Mouse (Mus musculus): ENCODE data around the gene Spata7. TPM values are rescaled to one million over a fixed set of nuclear protein-coding genes. Genes with fewer than 3 reads are reported as not detected.

Spata7 gene
- polyA plus RNA-seq, 1 experiment from 2014 or later, result 35.9 TPM

- Histone ChIP-seq H3K9ac (ENCODE audit: low read depth, low read length) (no peak overlapping the region), H3K4me1 (ENCODE audit: control insufficient read depth, insufficient read depth, low read depth, low read length) (no peaks in the 10 kb centered on the region), H3K4me3 (ENCODE audit: low read length) (no peak overlapping the region), H3K36me3 (ENCODE audit: control insufficient read depth, insufficient read depth, low read length) (no peaks in the 10 kb centered on the region), H3K27ac (ENCODE audit: low read depth, low read length) (no peak overlapping the region), H3K9me3 (ENCODE audit: control insufficient read depth, low read length) (no peaks in the 10 kb centered on the region), H3K27me3 (replicated peaks; ENCODE audit: control insufficient read depth, insufficient read depth, low read length) (no peaks in the 10 kb centered on the region), H3K4me2 (ENCODE audit: low read length) (no peak overlapping the region)
- WGBS, result 38% methylated on average over 11 of the region's 11 CpGs
- no peak for ATAC-seq
These were observed 86.8 kb downstream of the Spata7 start for GRCm38 (mm10) chr12:98714757-98715156.

GRCm38 (mm10) chr12:98716142-98716541, 88.2 kb downstream of the Spata7 start:
- peaks cover 8% of the 10 kb centered on the region for H3K4me1 ChIP-seq (ENCODE audit: control insufficient read depth, insufficient read depth, low read depth, low read length)
- 93% methylated on average over 2 of the region's 2 CpGs for WGBS
- ATAC-seq, result no peak

More at GRCm38 (mm10) chr12:98716142-98716541, 88.2 kb downstream of the Spata7 start:
- no peaks in the 10 kb centered on the region for H3K9me3 ChIP-seq (ENCODE audit: control insufficient read depth, low read length)
- no peak overlapping the region for H3K4me2 ChIP-seq (ENCODE audit: low read length)
- no peak overlapping the region for H3K9ac ChIP-seq (ENCODE audit: low read depth, low read length)
- H3K4me3 ChIP-seq (ENCODE audit: low read length), result no peak overlapping the region
- no peaks in the 10 kb centered on the region for H3K27me3 ChIP-seq (replicated peaks; ENCODE audit: control insufficient read depth, insufficient read depth, low read length)
- no peaks in the 10 kb centered on the region for H3K36me3 ChIP-seq (ENCODE audit: control insufficient read depth, insufficient read depth, low read length)
- H3K27ac ChIP-seq (ENCODE audit: low read depth, low read length), result no peak overlapping the region

Other genes starting within 250 kb of the Spata7 start
- gene Kcnk10, start 49.8 kb upstream of the Spata7 start, polyA plus RNA-seq (2015; fragmentation: Nextera tagmentation; extraction: Ambion mirVana), result 33.9 and 35.0 TPM in 2 replicates
- 3.4 and 3.7 TPM in 2 replicates for gene Ptpn21, start 109.2 kb downstream of the Spata7 start, polyA plus RNA-seq (2015; fragmentation: Nextera tagmentation; extraction: Ambion mirVana)
- 95.0 and 95.8 TPM in 2 replicates for gene Zc3h14, start 118.8 kb downstream of the Spata7 start, polyA plus RNA-seq (2015; fragmentation: Nextera tagmentation; extraction: Ambion mirVana)